Mouse (Mus musculus) ovary, adult 2 months (tissue): ENCODE data around the gene March1. TPM values are rescaled to one million over a fixed set of nuclear protein-coding genes. Genes with fewer than 3 reads are reported as not detected.

ENCODE experiments used
- polyA plus RNA-seq: library from polyadenylated mRNA; depleted of rRNA; stranded (reverse); fragments of >200 nt; gene quantifications from 2 replicates; pipeline ENCODE4 v1.2.3, GENCODE M21; 2012; rRNA removed

March1 gene
- polyA plus RNA-seq, result 0.46 and 0.70 TPM in 2 replicates

DNA sequence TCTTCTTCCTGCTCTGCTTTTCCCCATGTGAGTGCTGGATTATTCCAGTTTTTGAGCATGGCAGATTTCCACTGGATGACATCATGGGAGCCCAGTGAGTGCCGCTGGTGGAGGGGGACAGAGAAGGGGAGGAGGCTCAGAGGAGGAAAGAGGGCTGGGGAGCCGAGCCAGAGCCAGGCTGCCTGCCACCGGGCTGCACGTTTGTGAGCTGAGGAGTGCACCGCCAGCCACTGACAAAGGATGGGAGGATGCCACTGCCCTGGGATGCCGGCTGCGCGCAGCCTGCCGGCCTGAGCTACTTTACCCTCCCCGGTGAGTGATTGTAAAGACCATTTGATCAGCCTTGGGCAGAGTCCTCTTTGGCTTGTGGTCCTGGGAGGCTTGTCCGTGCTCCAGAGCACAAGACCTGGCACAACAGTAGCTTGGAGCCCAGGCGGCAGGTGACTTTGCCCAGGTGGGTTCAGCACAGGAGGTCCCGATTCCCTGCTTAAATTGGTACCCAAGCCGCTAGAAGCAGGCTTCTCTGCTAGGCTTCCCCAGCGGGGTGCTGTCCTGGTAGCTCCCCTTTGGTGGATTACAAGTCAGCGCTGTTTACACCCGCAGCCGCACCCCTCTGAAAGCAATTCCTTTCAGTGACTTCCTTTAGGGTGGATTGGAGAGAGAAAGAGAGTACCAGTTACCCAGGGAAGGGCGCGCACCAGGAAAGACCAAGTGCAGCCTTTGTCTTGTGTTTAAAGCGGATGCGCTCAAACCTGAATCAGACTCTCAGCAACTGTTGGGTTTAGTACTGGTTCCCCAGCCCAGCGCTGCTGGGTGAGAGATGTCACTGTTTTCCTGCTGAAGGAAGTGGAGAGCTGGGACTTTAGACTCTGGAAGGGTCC is at the start of gene March1:
TSS of gene March1 (plus strand) at position 30 of the 881 bp plus-strand sequence.

DNA sequence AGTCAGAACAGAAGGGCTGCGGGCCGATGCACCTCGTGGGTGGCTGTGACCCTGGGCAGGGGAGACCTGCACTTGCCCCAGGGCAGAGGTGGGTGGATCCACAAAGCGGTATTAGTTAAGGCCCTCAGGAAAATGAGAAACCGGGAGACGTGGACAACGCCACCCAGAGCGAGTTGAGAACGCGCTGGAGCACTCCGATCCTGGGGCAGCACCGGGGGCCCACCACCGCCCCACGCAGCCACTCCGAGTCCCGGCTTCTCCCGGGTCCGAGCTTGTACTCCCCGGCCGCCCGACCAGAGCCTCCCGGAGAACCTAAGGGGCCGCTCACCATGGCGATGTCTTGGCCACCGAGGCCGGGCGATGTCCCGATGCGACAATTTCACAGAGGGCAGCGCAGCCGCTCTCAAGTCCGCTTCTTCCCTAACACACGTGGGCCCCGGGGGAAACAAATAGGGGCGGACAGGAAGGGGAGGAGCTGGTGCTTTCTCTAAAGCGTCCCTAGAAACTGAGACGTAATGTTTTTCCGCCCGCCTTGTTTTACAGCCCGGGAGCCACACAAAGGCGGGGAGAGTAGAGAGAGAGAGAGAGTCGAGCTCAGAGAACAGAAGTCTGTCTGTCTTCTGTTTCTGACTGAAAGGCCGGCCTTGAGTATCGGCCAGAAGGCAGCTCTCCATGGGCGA is 868.5 kb downstream of the March1 start, which contains the start of gene Tma16:
TSS of gene Tma16 (minus strand) at position 447 of the 680 bp plus-strand sequence.

DNA sequence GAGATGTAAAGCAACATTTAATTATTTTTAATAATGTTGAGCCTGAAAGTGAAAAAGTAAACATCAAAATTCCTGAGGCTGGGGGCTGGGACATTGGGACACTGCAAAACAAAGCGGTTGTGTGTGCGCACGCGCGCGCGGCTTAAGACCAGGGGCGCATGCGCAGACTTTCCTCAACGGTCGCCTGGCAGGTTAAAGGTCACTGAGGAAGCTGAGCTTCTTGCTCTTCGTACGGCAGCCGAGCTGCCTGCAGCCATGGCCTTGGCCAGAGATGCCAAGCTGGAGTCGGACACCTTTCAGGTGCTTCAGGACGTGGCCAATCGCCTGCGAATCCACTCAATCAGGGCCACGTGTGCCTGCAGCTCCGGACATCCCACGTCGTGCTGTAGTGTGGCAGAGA is 893.8 kb downstream of the March1 start, which contains the start of gene Tktl2:
TSS of gene Tktl2 (plus strand) at position 220 of the 400 bp plus-strand sequence.

